Mouse (Mus musculus): ENCODE results near the gene Cytip.
"Not testable (repeated sequence)": the region's sequence is repeated elsewhere in the genome, so short reads cannot be mapped to it uniquely, and the experiment has no call there.

Cytip gene

GRCm38 (mm10) chr2:58129903-58130302, 65.4 kb downstream of the Cytip start:
- DNase-seq (ENCODE audit: extremely low spot score, low read depth, low spot score), result no peak

GRCm38 (mm10) chr2:58111105-58111504, 84.2 kb downstream of the Cytip start:
- DNase-seq (ENCODE audit: extremely low spot score, low read depth, low spot score), result no peak

DNA sequence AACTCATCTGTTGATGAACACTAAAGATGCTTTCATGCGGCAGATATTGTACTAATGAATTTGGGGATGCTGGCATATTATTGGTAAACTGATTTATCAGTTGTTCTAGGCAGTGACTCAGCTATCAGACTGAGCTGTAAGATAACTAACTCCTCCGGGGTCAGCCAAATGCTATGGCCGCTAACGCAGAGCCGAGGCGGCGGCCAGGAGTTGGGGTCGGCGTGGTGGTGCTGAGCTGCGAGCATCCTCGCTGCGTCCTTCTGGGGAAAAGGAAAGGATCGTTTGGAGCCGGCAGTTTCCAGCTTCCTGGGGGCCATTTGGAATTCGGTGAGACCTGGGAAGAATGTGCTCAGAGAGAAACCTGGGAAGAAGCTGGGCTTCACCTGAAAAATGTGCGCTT, 87.4 kb downstream of the Cytip start:
- not testable (repeated sequence) for DNase-seq (ENCODE audit: extremely low spot score, low read depth, low spot score)

DNA sequence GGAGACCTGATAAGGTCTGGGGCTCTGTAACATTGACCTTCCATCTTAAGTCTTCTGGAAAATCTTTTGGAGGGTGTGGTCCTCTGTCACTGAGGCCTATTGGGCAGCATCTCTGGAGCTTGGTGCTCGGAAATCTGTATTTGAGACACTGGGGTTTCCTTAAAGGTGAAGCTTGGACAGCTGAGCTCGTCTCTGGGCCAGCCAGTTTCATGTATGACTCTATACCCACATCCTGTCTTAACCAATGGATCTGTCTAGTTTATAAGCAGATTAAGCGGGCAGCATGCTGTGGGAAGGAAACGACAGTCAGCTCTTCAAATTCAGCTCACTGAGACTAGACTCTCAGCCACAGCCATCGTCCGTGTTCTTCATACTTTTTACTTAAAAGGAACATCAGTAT, 88.3 kb downstream of the Cytip start:
- DNase-seq (ENCODE audit: extremely low spot score, low read depth, low spot score), result no peak

DNA sequence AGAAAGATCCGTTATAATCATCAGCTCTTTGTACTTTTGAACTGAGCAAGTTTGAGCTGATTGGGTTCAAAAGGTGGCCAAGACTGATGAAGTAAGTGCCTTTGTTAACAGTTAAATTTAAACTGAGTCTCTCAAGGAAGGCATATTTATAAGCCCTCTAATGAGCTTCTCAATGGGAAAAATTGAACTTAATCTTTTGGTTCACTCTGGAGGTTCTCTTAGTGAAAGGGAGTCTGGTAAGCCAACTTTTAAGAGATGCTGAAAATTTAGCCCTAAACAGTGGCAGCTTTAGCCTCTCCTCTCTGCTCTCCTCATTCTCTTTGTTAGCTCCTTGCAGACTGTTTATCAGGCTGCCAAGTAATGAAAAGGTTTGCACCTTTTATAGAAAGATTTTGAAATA, 100.5 kb downstream of the Cytip start:
- no peak for DNase-seq (ENCODE audit: extremely low spot score, low read depth, low spot score)

GRCm38 (mm10) chr2:58086420-58086819, 108.9 kb downstream of the Cytip start:
- DNase-seq (ENCODE audit: extremely low spot score, low read depth, low spot score), result no peak

DNA sequence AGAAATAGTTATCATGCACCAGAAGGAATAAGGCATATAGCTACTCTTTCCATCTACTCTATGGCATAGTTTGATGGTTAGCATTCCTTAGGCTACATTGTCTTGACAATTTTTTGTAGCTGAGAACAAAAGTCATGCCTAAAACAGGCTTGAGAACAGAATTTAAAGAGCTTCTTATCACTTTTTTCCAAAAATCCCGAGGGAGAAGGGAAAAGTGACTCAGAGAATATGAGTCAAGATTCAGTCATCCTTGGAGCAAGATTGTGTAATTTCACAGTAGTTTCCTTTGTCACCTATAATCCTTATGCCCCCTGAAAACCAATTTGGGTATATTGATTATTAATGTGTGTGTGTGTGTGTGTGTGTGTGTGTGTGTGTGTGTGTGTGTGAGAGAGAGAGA, 115.5 kb downstream of the Cytip start:
- no peak for DNase-seq (ENCODE audit: extremely low spot score, low read depth, low spot score)

Data from hindlimb bud, embryonic 11.5 days (tissue).